Mouse (Mus musculus) liver, embryonic 15.5 days (tissue): Measurements from ENCODE around the gene Pam. TPM values are rescaled to one million over a fixed set of nuclear protein-coding genes. Genes with fewer than 3 reads are reported as not detected.

ENCODE experiments used
- ATAC-seq: fragments of 200-750 bp; cut with Nextera tagmentation; 2 replicates; pipeline ENCODE4 v1.8.0; 2017; ENCODE audit warnings: moderate number of reproducible peaks, mild to moderate bottlenecking, moderate library complexity; ENCODE audit not compliant: insufficient read depth
- H3K27ac ChIP-seq: fragments of 300-500 bp; sonication (generic); replicated peaks from 2 replicates; pipeline ENCODE4 v1.5.1; 2015; ENCODE audit warnings: mild to moderate bottlenecking, inconsistent platforms
- H3K27me3 ChIP-seq: fragments of 300-500 bp; sonication (generic); 2 replicates; pipeline ENCODE4 v1.6.1; 2015; ENCODE audit warnings: mild to moderate bottlenecking, inconsistent platforms
- H3K36me3 ChIP-seq: fragments of 300-500 bp; sonication (generic); replicated peaks from 2 replicates; pipeline ENCODE4 v1.6.1; 2015; ENCODE audit warnings: moderate library complexity, mild to moderate bottlenecking, inconsistent platforms
- H3K4me1 ChIP-seq: fragments of 300-500 bp; sonication (generic); replicated peaks from 2 replicates; pipeline ENCODE4 v1.6.1; 2015; ENCODE audit warnings: inconsistent platforms
- H3K4me2 ChIP-seq: fragments of 300-500 bp; sonication (generic); 2 replicates; pipeline ENCODE4 v1.6.1; 2015; ENCODE audit warnings: moderate library complexity, mild to moderate bottlenecking, inconsistent platforms
- H3K4me3 ChIP-seq: fragments of 300-500 bp; sonication (generic); replicated peaks from 2 replicates; pipeline ENCODE4 v1.5.1; 2015; ENCODE audit warnings: mild to moderate bottlenecking, inconsistent platforms
- H3K9ac ChIP-seq: fragments of 300-500 bp; sonication (generic); 2 replicates; pipeline ENCODE4 v1.6.1; 2015; ENCODE audit warnings: moderate library complexity, mild to moderate bottlenecking, inconsistent platforms
- H3K9me3 ChIP-seq: fragments of 300-500 bp; sonication (generic); replicated peaks from 2 replicates; pipeline ENCODE4 v1.6.1; 2016; ENCODE audit warnings: inconsistent platforms
- WGBS: fragments of 180-500 bp; shearing (Covaris S2); methylation state at CpG from one replicate; pipeline ENCODE4 v1.1.7; 2015; ENCODE audit warnings: mixed read lengths; ENCODE audit not compliant: insufficient replicate concordance; 5-methylcytosine and 5-hydroxymethylcytosine counted together
- polyA plus RNA-seq: library from polyadenylated mRNA; unstranded; fragments of >200 nt; fragmentation: Nextera tagmentation; extraction: Ambion mirVana; gene quantifications from 2 replicates; pipeline ENCODE4 v1.2.1, GENCODE M21; 2015

Pam gene
- polyA plus RNA-seq, 1 experiment from 2014 or later: 7.5 TPM

DNA sequence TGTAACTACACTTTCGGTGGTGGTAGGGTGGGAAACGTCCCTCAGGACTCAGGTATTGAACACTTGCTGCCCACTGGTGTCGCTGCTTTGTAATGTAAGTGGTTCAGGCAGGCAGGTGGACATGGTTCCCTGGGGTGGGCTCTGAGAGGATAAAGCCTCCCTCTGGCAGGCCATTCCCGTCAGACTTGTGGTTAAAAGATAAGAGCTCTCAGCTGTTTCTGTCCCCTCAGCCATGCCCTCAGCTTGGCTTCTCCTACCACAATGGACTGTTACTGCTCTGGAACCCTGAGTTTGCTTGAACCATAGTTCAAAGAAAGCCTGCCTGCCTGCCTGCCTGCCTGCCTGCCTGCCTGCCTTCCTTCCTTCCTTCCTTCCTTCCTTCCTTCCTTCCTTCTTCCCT, 341.1 kb downstream of the Pam start:
- H3K27me3 ChIP-seq: no peaks in the 10 kb centered on the region
- H3K4me2 ChIP-seq: no peak overlapping the region
- H3K36me3 ChIP-seq: peaks cover 21% of the 10 kb centered on the region
- H3K9me3 ChIP-seq: no peaks in the 10 kb centered on the region
- no peak for ATAC-seq
- no peaks in the 10 kb centered on the region; the same call in 1 of the 2 replicates for H3K4me1 ChIP-seq
- H3K27ac ChIP-seq: no peak overlapping the region
- no peak overlapping the region for H3K9ac ChIP-seq
- no peak overlapping the region for H3K4me3 ChIP-seq
- 60% methylated on average over 4 of the region's 4 CpGs for WGBS

DNA sequence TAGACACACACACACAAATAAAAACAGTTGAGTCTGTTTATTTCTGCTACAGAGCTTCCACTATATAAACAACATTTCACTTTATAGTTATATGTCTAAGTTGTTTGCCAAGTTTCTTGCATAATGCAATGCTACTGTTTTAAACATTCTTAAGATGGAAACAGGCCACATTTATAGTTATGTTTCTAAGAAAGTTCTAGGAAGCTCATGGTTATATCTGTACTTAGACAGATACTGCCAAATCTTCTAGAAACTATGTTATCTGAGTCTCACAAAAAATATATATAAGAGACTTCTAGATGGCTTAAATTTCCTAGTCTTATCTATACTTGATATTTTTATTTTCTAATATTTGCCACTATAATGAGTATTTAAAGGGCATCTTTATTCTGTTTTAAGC, 342.2 kb downstream of the Pam start:
- H3K9ac ChIP-seq: no peak overlapping the region
- peaks cover 23% of the 10 kb centered on the region for H3K36me3 ChIP-seq
- H3K4me3 ChIP-seq: no peak overlapping the region
- ATAC-seq: no peak; the same call in 1 of the 2 replicates
- no peaks in the 10 kb centered on the region for H3K9me3 ChIP-seq
- no peaks in the 10 kb centered on the region; the same call in 1 of the 2 replicates for H3K4me1 ChIP-seq
- no peak overlapping the region for H3K27ac ChIP-seq
- no peak overlapping the region for H3K4me2 ChIP-seq
- no peaks in the 10 kb centered on the region for H3K27me3 ChIP-seq

DNA sequence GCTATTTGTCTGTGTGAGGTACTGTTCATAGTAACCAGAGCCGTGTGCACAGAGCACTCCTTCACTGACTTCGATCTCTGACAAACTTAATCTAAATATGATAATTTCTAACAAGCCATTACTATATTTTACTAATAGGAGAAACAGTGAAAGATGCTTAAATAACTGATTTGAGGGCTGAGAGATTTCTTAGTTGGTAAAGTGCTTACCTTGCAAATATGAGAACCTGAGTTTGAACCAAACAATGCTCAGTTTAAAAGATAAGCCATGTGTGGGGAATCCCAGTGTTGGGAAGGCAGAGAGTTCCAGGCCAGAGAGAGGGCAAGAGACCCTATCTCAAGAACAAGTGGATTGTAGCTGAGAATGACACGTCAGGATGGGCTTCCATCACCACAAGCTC, 347.3 kb downstream of the Pam start:
- Histone ChIP-seq H3K4me2 (no peak overlapping the region), H3K27me3 (no peaks in the 10 kb centered on the region), H3K9me3 (no peaks in the 10 kb centered on the region), H3K9ac (no peak overlapping the region), H3K4me3 (no peak overlapping the region), H3K36me3 (peaks cover 38% of the 10 kb centered on the region), H3K27ac (no peak overlapping the region), H3K4me1 (peaks cover 3% of the 10 kb centered on the region; the same call in 1 of the 2 replicates)
- ATAC-seq: no peak
- 77% methylated on average over 3 of the region's 3 CpGs for WGBS

DNA sequence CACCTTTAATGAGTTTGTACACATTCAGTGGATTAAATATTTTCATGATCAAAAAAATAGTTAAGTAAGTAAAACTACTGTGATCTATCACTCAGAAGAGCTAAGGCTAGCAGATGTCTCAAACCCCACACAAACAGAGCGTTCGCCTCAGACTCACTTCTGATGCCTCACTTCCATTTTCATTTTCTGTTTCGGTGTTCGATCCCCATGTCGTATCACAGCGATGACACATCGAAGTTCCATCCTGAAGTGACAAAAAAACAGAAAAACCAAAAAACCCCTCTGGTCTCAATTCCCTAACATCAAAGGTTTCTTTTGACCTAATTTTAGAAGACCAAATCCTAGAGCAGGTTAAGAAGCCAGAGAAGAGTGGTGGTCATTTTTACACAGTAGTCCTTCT, 349.2 kb downstream of the Pam start:
- peaks cover 11% of the 10 kb centered on the region for H3K4me1 ChIP-seq
- no peaks in the 10 kb centered on the region for H3K27me3 ChIP-seq
- no peaks in the 10 kb centered on the region for H3K9me3 ChIP-seq
- no peak overlapping the region for H3K27ac ChIP-seq
- H3K4me2 ChIP-seq: no peak overlapping the region
- H3K9ac ChIP-seq: no peak overlapping the region
- peaks cover 33% of the 10 kb centered on the region for H3K36me3 ChIP-seq
- no peak for ATAC-seq
- 89% methylated on average over 7 of the region's 7 CpGs for WGBS
- H3K4me3 ChIP-seq: no peak overlapping the region

DNA sequence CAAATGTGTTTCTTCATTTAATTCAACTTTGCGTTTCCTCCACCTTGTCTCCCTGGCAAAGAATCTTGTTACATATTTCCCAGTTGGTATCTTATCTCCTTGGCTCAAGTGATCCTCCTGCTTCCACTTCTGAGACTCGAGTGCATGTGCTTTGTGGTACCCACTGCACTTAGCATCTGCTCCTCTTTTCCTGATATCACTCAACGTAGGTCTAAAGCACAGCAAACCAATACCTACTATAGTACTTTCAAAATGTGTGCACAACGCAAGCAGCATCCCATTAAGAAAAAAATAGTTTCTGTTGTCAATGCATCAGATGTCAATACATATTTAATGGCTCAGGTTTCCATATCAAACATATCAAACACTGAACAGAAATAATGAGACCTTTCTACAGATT, 349.7 kb downstream of the Pam start:
- peaks cover 11% of the 10 kb centered on the region for H3K4me1 ChIP-seq
- peaks cover 36% of the 10 kb centered on the region for H3K36me3 ChIP-seq
- H3K4me2 ChIP-seq: no peak overlapping the region
- no peaks in the 10 kb centered on the region for H3K27me3 ChIP-seq
- no peaks in the 10 kb centered on the region for H3K9me3 ChIP-seq
- no peak overlapping the region for H3K4me3 ChIP-seq
- 67% methylated on average over 4 of the region's 4 CpGs for WGBS
- no peak overlapping the region for H3K9ac ChIP-seq
- ATAC-seq: no peak
- H3K27ac ChIP-seq: no peak overlapping the region
